Mouse (Mus musculus) heart, embryonic 14.5 days (tissue): ENCODE measurements around the gene Sis. TPM values are rescaled to one million over a fixed set of nuclear protein-coding genes. Genes with fewer than 3 reads are reported as not detected.

Source experiments
- ATAC-seq: fragments of 200-750 bp; cut with Nextera tagmentation; 2 replicates; pipeline ENCODE4 v1.8.0; 2017; ENCODE audit warnings: low read depth, moderate TSS enrichment; ENCODE audit not compliant: insufficient number of reproducible peaks, insufficient read depth, low FRiP score
- H3K27ac ChIP-seq, 2 experiments: fragments of 200-500 bp in 1 of 2; fragments of 300-500 bp in 1 of 2; sonication (generic) in 1 of 2; replicated peaks in 1 of 2; 2 replicates each; pipeline ENCODE4 v1.5.1; 2012 to 2014; ENCODE audit warnings: low read depth in 2 of 2, low read length in 2 of 2, control low read depth in 1 of 2, mild to moderate bottlenecking in 1 of 2, mixed read lengths in 1 of 2; ENCODE audit not compliant: control insufficient read depth in 1 of 2, insufficient read depth in 1 of 2
- H3K27me3 ChIP-seq: fragments of 300-500 bp; sonication (generic); 2 replicates; pipeline ENCODE4 v1.6.1; 2014; ENCODE audit warnings: mild to moderate bottlenecking, low read length, control low read depth; ENCODE audit not compliant: control insufficient read depth, insufficient read depth
- H3K36me3 ChIP-seq: fragments of 300-500 bp; sonication (generic); 2 replicates; pipeline ENCODE4 v1.6.1; 2014; ENCODE audit warnings: mild to moderate bottlenecking, control low read depth, low read length, mixed read lengths; ENCODE audit not compliant: control insufficient read depth, insufficient read depth
- H3K4me1 ChIP-seq, 2 experiments: fragments of 200-500 bp in 1 of 2; fragments of 300-500 bp in 1 of 2; sonication (generic) in 1 of 2; 2 replicates each; pipeline ENCODE4 v1.6.1; 2012 to 2014; ENCODE audit warnings: low read length in 2 of 2, control low read depth in 1 of 2, mixed read lengths in 1 of 2; ENCODE audit not compliant: control insufficient read depth in 2 of 2, insufficient read depth in 2 of 2
- H3K4me2 ChIP-seq: fragments of 300-500 bp; sonication (generic); 2 replicates; pipeline ENCODE4 v1.6.1; 2014; ENCODE audit warnings: mild to moderate bottlenecking, low read length
- H3K4me3 ChIP-seq, 2 experiments: fragments of 200-500 bp in 1 of 2; fragments of 300-500 bp in 1 of 2; sonication (generic) in 1 of 2; 2 replicates each; pipeline ENCODE4 v1.5.1; 2012 to 2014; ENCODE audit warnings: low read length in 2 of 2, mild to moderate bottlenecking in 2 of 2, control low read depth in 1 of 2, low read depth in 1 of 2, moderate library complexity in 1 of 2; ENCODE audit not compliant: control insufficient read depth in 1 of 2, insufficient read depth in 1 of 2
- H3K9ac ChIP-seq: fragments of 300-500 bp; sonication (generic); 2 replicates; pipeline ENCODE4 v1.6.1; 2014; ENCODE audit warnings: mild to moderate bottlenecking, low read length
- H3K9me3 ChIP-seq: fragments of 300-500 bp; sonication (generic); 2 replicates; pipeline ENCODE4 v1.6.1; 2016; ENCODE audit warnings: low read length, control low read depth; ENCODE audit not compliant: control insufficient read depth
- WGBS: fragments of 180-500 bp; shearing (Covaris S2); extraction: QIAGEN DNeasy Blood & Tissue Kit; methylation state at CpG from one replicate; pipeline ENCODE4 v1.1.7; 2014; 5-methylcytosine and 5-hydroxymethylcytosine counted together
- polyA plus RNA-seq: library from polyadenylated mRNA; unstranded; fragments of >200 nt; fragmentation: Nextera tagmentation; extraction: Ambion mirVana; gene quantifications from 2 replicates; pipeline ENCODE4 v1.2.1, GENCODE M21; 2014

Sis gene
- polyA plus RNA-seq, 1 experiment from 2014 or later, result not detected

GRCm38 (mm10) chr3:72882501-72882900 lies 85.2 kb downstream of the Sis start:
- no peak overlapping the region for H3K4me2 ChIP-seq
- no peak overlapping the region for H3K9ac ChIP-seq
- no peak for ATAC-seq
- no peaks in the 10 kb centered on the region for H3K4me1 ChIP-seq
- no peaks in the 10 kb centered on the region for H3K27me3 ChIP-seq
- H3K36me3 ChIP-seq, result no peaks in the 10 kb centered on the region
- H3K9me3 ChIP-seq, result no peaks in the 10 kb centered on the region
- H3K4me3 ChIP-seq, result no peak overlapping the region
- WGBS, result 68% methylated on average over 1 of the region's 1 CpGs
- no peak overlapping the region for H3K27ac ChIP-seq

DNA sequence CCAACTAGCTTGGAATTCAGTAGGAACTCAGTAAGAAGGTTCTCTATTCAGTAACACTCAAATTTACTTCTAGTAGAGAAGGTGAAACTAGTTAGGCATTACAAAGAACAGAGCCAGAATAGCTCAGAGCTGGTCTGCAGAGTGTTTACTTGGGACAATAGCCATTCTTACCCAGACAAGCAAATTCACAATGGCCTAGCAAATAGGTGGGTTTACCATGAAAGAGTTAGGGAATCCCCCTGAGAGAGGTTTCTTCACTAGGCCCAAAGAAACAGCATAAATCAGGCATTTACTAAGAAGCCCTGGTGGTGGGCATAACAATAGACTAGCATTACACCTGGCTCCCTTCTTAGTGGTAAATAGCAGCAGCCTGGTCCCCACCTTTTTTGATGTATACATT lies 99.5 kb downstream of the Sis start:
- no peak overlapping the region for H3K9ac ChIP-seq
- no peak for ATAC-seq
- no peak overlapping the region for H3K27ac ChIP-seq
- H3K4me1 ChIP-seq, result no peaks in the 10 kb centered on the region
- no peak overlapping the region for H3K4me3 ChIP-seq
- no peaks in the 10 kb centered on the region for H3K27me3 ChIP-seq
- H3K9me3 ChIP-seq, result no peaks in the 10 kb centered on the region
- no peak overlapping the region for H3K4me2 ChIP-seq
- H3K36me3 ChIP-seq, result no peaks in the 10 kb centered on the region

GRCm38 (mm10) chr3:72858738-72859137 lies 108.9 kb downstream of the Sis start:
- Histone ChIP-seq H3K9me3 (no peaks in the 10 kb centered on the region), H3K27ac (no peak overlapping the region), H3K9ac (no peak overlapping the region), H3K36me3 (no peaks in the 10 kb centered on the region), H3K4me3 (no peak overlapping the region), H3K4me2 (no peak overlapping the region), H3K27me3 (no peaks in the 10 kb centered on the region), H3K4me1 (no peaks in the 10 kb centered on the region)
- WGBS, result 77% methylated on average over 3 of the region's 3 CpGs
- no peak for ATAC-seq

- Histone ChIP-seq H3K27me3 (no peaks in the 10 kb centered on the region), H3K4me3 (no peak overlapping the region), H3K9me3 (no peaks in the 10 kb centered on the region), H3K27ac (no peak overlapping the region), H3K4me1 (no peaks in the 10 kb centered on the region), H3K4me2 (no peak overlapping the region), H3K9ac (no peak overlapping the region), H3K36me3 (no peaks in the 10 kb centered on the region)
- ATAC-seq, result no peak
- 73% methylated on average over 1 of the region's 1 CpGs for WGBS
Measured at GRCm38 (mm10) chr3:72855405-72855804, 112.3 kb downstream of the Sis start.

GRCm38 (mm10) chr3:72840641-72841040 lies 127.0 kb downstream of the Sis start:
- H3K4me2 ChIP-seq, result no peak overlapping the region
- no peak overlapping the region for H3K27ac ChIP-seq
- WGBS, result 77% methylated on average over 2 of the region's 2 CpGs
- no peaks in the 10 kb centered on the region for H3K4me1 ChIP-seq
- no peaks in the 10 kb centered on the region for H3K9me3 ChIP-seq
- no peak for ATAC-seq
- no peaks in the 10 kb centered on the region for H3K27me3 ChIP-seq
- H3K9ac ChIP-seq, result no peak overlapping the region
- no peak overlapping the region for H3K4me3 ChIP-seq
- H3K36me3 ChIP-seq, result no peaks in the 10 kb centered on the region

Other genes with a start within 250 kb of the Sis start
- gene Slitrk3, start 89.9 kb upstream of the Sis start, polyA plus RNA-seq, result 0.07 and 0.26 TPM in 2 replicates